Mouse (Mus musculus) heart, postnatal 4 days (tissue): ENCODE measurements around the gene Elmsan1. TPM values are rescaled to one million over a fixed set of nuclear protein-coding genes. Genes with fewer than 3 reads are reported as not detected.

ENCODE experiments used
- DNase-seq: peaks from one replicate; pipeline ENCODE4 v3.0.0; 2021
- total RNA-seq, 2 experiments: library from RNA; stranded (reverse); gene quantifications; 2 replicates each; pipeline ENCODE4 v1.2.3; 2021

Elmsan1 gene
- total RNA-seq, 2 experiments from 2014 or later: 18.5 to 18.6 TPM

- no peak for DNase-seq
Measured at GRCm38 (mm10) chr12:84215758-84216440, 2.8 kb downstream of the Elmsan1 start.

- DNase-seq: no peak
Measured at GRCm38 (mm10) chr12:84214495-84215175, 4.0 kb downstream of the Elmsan1 start.

GRCm38 (mm10) chr12:84212297-84212696, 6.4 kb downstream of the Elmsan1 start:
- DNase-seq: peak; percentile 71

GRCm38 (mm10) chr12:84211021-84211538, 7.6 kb downstream of the Elmsan1 start:
- no peak for DNase-seq

- DNase-seq: no peak
Measured at GRCm38 (mm10) chr12:84210288-84210687, 8.4 kb downstream of the Elmsan1 start.

- DNase-seq: no peak
Measured at GRCm38 (mm10) chr12:84209093-84209492, 9.6 kb downstream of the Elmsan1 start.

GRCm38 (mm10) chr12:84207209-84207817, 11.4 kb downstream of the Elmsan1 start:
- DNase-seq: no peak

GRCm38 (mm10) chr12:84206525-84206924, 12.2 kb downstream of the Elmsan1 start:
- peak; percentile 45 for DNase-seq

GRCm38 (mm10) chr12:84205659-84206185, 13.0 kb downstream of the Elmsan1 start:
- DNase-seq: no peak

GRCm38 (mm10) chr12:84204662-84205061, 14.0 kb downstream of the Elmsan1 start:
- no peak for DNase-seq

GRCm38 (mm10) chr12:84203778-84204216, 14.9 kb downstream of the Elmsan1 start:
- no peak for DNase-seq

- no peak for DNase-seq
Measured at GRCm38 (mm10) chr12:84203170-84203777, 15.4 kb downstream of the Elmsan1 start.

GRCm38 (mm10) chr12:84202561-84202960, 16.1 kb downstream of the Elmsan1 start:
- DNase-seq: no peak

GRCm38 (mm10) chr12:84201686-84202484, 16.8 kb downstream of the Elmsan1 start:
- no peak for DNase-seq

GRCm38 (mm10) chr12:84201222-84201621, 17.5 kb downstream of the Elmsan1 start:
- no peak for DNase-seq

GRCm38 (mm10) chr12:84198880-84199279, 19.8 kb downstream of the Elmsan1 start:
- no peak for DNase-seq

GRCm38 (mm10) chr12:84198076-84198679, 20.5 kb downstream of the Elmsan1 start:
- no peak for DNase-seq

GRCm38 (mm10) chr12:84195195-84195594, 23.5 kb downstream of the Elmsan1 start:
- no peak for DNase-seq

GRCm38 (mm10) chr12:84194400-84195109, 24.1 kb downstream of the Elmsan1 start:
- DNase-seq: no peak

- DNase-seq: peak; percentile 94
Measured at GRCm38 (mm10) chr12:84193642-84194399, 24.9 kb downstream of the Elmsan1 start.
